16 mouse cellular contexts compared by ENCODE assay signal in the genomic region with DNA sequence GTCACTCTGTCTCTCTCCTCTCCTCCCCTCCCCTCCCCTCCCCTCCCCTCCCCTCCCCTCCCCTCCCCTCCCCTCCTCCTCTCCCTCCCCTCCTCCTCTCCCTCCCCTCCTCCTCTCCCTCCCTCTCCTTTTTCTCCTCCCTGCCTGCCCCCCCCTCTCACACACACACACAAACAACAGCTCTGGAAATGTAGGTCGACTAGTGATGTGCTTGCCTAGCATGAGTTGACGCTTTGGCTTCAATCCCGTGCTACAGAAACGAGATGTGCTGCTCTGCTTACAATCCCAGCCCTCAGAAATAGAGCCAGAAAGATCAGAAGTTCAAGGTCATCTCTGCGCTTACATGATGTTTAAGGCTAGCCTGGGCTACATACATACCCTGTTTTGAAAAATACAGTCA.
"Had no signal": no experiment of that assay in that cellular context is flagged by ENCODE, and none has a peak within 500 bp of the region (broad histone marks: within the 10 kb centered on the region; RNA-seq: fewer than 3 reads in every experiment).

No protein-coding gene starts in this region.

- H3K4me2 ChIP-seq: liver, embryonic 13.5 days; lung, embryonic 15.5 days; midbrain, embryonic 13.5 days; neural tube, embryonic 13.5 days had no signal

- H3K4me1 ChIP-seq: liver, embryonic 13.5 days; lung, embryonic 15.5 days; midbrain, embryonic 10.5 days; midbrain, embryonic 13.5 days; neural tube, embryonic 13.5 days had no signal

- H3K27ac ChIP-seq: kidney, postnatal 0 days; layer of hippocampus, adult 2 months; liver, embryonic 13.5 days; lung, embryonic 15.5 days; midbrain, embryonic 10.5 days; midbrain, embryonic 13.5 days; neural tube, embryonic 13.5 days had no signal

- H3K9ac ChIP-seq: liver, embryonic 13.5 days; lung, embryonic 15.5 days; midbrain, embryonic 13.5 days; neural tube, embryonic 13.5 days had no signal

- ATAC-seq: intestine, postnatal 0 days; midbrain, embryonic 13.5 days; midbrain, embryonic 16.5 days had no signal

- H3K27me3 ChIP-seq: liver, embryonic 13.5 days; lung, embryonic 15.5 days had no signal

- H3K9me3 ChIP-seq: liver, embryonic 13.5 days; lung, embryonic 15.5 days; megakaryocyte, embryonic 14.5 days; midbrain, embryonic 10.5 days; midbrain, embryonic 13.5 days; neural tube, embryonic 13.5 days had no signal

- DNase-seq: kidney, adult 2 months; kidney, postnatal 25 days; layer of hippocampus, adult 9-11 months; liver, embryonic 13.5 days; thymus, adult 18-20 months; thymus, postnatal 36 days had no signal

- H3K4me3 ChIP-seq: layer of hippocampus, adult 2 months; liver, embryonic 13.5 days; lung, embryonic 15.5 days; megakaryocyte, embryonic 14.5 days; midbrain, embryonic 10.5 days; midbrain, embryonic 13.5 days; myocyte; neural tube, embryonic 13.5 days had no signal

- H3K36me3 ChIP-seq: liver, embryonic 13.5 days; lung, embryonic 15.5 days; midbrain, embryonic 10.5 days; midbrain, embryonic 13.5 days; neural tube, embryonic 13.5 days had no signal
